Mouse (Mus musculus) neural tube, embryonic 10.5 days (tissue): ENCODE measurements around the gene 1700029F12Rik.

Source experiments
- DNase-seq: peaks from one replicate; pipeline ENCODE4 v3.0.0-alpha.2; 2017; ENCODE audit warnings: low spot score; ENCODE audit errors: extremely low spot score

1700029F12Rik gene

GRCm38 (mm10) chr13:96973318-96973717 lies 60.8 kb downstream of the 1700029F12Rik start:
- DNase-seq, result no peak
